Mouse (Mus musculus) megakaryocyte-erythroid progenitor cell, adult 5 weeks (primary cell): ENCODE results near the gene Capn10. TPM values are rescaled to one million over a fixed set of nuclear protein-coding genes. Genes with fewer than 3 reads are reported as not detected.

Experiments used
- polyA plus RNA-seq: library from polyadenylated mRNA; stranded (reverse); fragments of >175 nt; gene quantifications from 2 replicates; pipeline ENCODE4 v1.2.3, GENCODE M21; 2012

The Capn10 gene
- polyA plus RNA-seq: 15.4 TPM in 2 replicates

GRCm38 (mm10) chr1:92934182-92934827 lies at the start of gene Capn10:
TSS of gene Capn10 (plus strand) at chr1:92934376.

GRCm38 (mm10) chr1:92902786-92903185 lies 31.4 kb upstream of the Capn10 start, which contains the start of gene Ankmy1:
TSS of gene Ankmy1 (minus strand) at chr1:92902906.

GRCm38 (mm10) chr1:92906779-92907631 lies 27.2 kb upstream of the Capn10 start, which contains the start of gene Dusp28:
TSS of gene Dusp28 (plus strand) at chr1:92906981.

GRCm38 (mm10) chr1:92910239-92910885 lies 23.8 kb upstream of the Capn10 start, which contains the start of gene Rnpepl1:
TSS of gene Rnpepl1 (plus strand) at chr1:92910783.

GRCm38 (mm10) chr1:92950607-92951006 lies 16.4 kb downstream of the Capn10 start, which contains the start of gene Gpr35:
TSS of gene Gpr35 (plus strand) at chr1:92950865.

Other genes starting within 250 kb of the Capn10 start
- gene Gpc1, start 102.7 kb upstream of the Capn10 start, polyA plus RNA-seq: 72.2 and 135 TPM in 2 replicates
- 0.05 TPM in 1 of 2 replicates, not detected in the other for gene Ankmy1, start 31.5 kb upstream of the Capn10 start, polyA plus RNA-seq
- gene Dusp28, start 27.4 kb upstream of the Capn10 start, polyA plus RNA-seq: 10.3 and 13.2 TPM in 2 replicates
- 134 and 154 TPM in 2 replicates for gene Rnpepl1, start 23.6 kb upstream of the Capn10 start, polyA plus RNA-seq
- gene Gpr35, start 16.5 kb downstream of the Capn10 start, polyA plus RNA-seq: 0.41 and 0.84 TPM in 2 replicates
- gene Aqp12, start 72.0 kb downstream of the Capn10 start, polyA plus RNA-seq: not detected in 2 replicates
- 0.03 and 0.05 TPM in 2 replicates for gene Kif1a, start 167.6 kb downstream of the Capn10 start, polyA plus RNA-seq
- not detected in 2 replicates for gene Agxt, start 200.9 kb downstream of the Capn10 start, polyA plus RNA-seq
- gene 2310007B03Rik, start 226.6 kb downstream of the Capn10 start, polyA plus RNA-seq: not detected in 2 replicates
- gene Crocc2, start 234.3 kb downstream of the Capn10 start, polyA plus RNA-seq: not detected in 2 replicates